Mouse (Mus musculus) kidney, embryonic 14.5 days (tissue): ENCODE measurements around the gene Lbhd1. TPM values are rescaled to one million over a fixed set of nuclear protein-coding genes. Genes with fewer than 3 reads are reported as not detected.
"Not testable (repeated sequence)": the region's sequence is repeated elsewhere in the genome, so short reads cannot be mapped to it uniquely, and the experiment has no call there.

Experiments
- ATAC-seq: fragments of 200-750 bp; cut with Nextera tagmentation; 2 replicates; pipeline ENCODE4 v1.8.0; 2017; ENCODE audit warnings: moderate number of reproducible peaks, mild to moderate bottlenecking, moderate TSS enrichment, moderate library complexity; ENCODE audit not compliant: low FRiP score, low TSS enrichment
- H3K27ac ChIP-seq: fragments of 300-500 bp; sonication (generic); 2 replicates; pipeline ENCODE4 v1.5.1; 2014; ENCODE audit warnings: low read depth, mild to moderate bottlenecking, low read length, moderate library complexity, mixed read lengths
- H3K27me3 ChIP-seq: fragments of 300-500 bp; sonication (generic); 2 replicates; pipeline ENCODE4 v1.6.1; 2014; ENCODE audit warnings: mild to moderate bottlenecking, low read length; ENCODE audit not compliant: control insufficient read depth, insufficient read depth
- H3K36me3 ChIP-seq: fragments of 300-500 bp; sonication (generic); 2 replicates; pipeline ENCODE4 v1.6.1; 2014; ENCODE audit warnings: low read length, mixed read lengths; ENCODE audit not compliant: control insufficient read depth, insufficient read depth
- H3K4me1 ChIP-seq: fragments of 300-500 bp; sonication (generic); 2 replicates; pipeline ENCODE4 v1.6.1; 2014; ENCODE audit warnings: low read length, mixed read lengths; ENCODE audit not compliant: control insufficient read depth, insufficient read depth
- H3K4me2 ChIP-seq: fragments of 300-500 bp; sonication (generic); replicated peaks from 2 replicates; pipeline ENCODE4 v1.6.1; 2014; ENCODE audit warnings: low read depth, mild to moderate bottlenecking, low read length
- H3K4me3 ChIP-seq: fragments of 300-500 bp; sonication (generic); 2 replicates; pipeline ENCODE4 v1.5.1; 2014; ENCODE audit warnings: mild to moderate bottlenecking, low read length
- H3K9ac ChIP-seq: fragments of 300-500 bp; sonication (generic); 2 replicates; pipeline ENCODE4 v1.6.1; 2014; ENCODE audit warnings: low read depth, mild to moderate bottlenecking, low read length, moderate library complexity
- H3K9me3 ChIP-seq: fragments of 300-500 bp; sonication (generic); 2 replicates; pipeline ENCODE4 v1.6.1; 2016; ENCODE audit warnings: low read length; ENCODE audit not compliant: control insufficient read depth
- WGBS: fragments of 180-500 bp; shearing (Covaris S2); extraction: QIAGEN DNeasy Blood & Tissue Kit; methylation state at CpG from one replicate; pipeline ENCODE4 v1.1.7; 2014; 5-methylcytosine and 5-hydroxymethylcytosine counted together
- polyA plus RNA-seq: library from polyadenylated mRNA; unstranded; fragments of >200 nt; fragmentation: Nextera tagmentation; extraction: Ambion mirVana; gene quantifications from 2 replicates; pipeline ENCODE4 v1.2.1, GENCODE M21; 2014

Lbhd1 gene
- polyA plus RNA-seq, 1 experiment from 2014 or later: 98.0 TPM

GRCm38 (mm10) chr19:8870381-8870780, 13.2 kb upstream of the Lbhd1 start:
- not testable (repeated sequence) for H3K27me3 ChIP-seq, H3K4me3 ChIP-seq, H3K4me1 ChIP-seq, H3K9me3 ChIP-seq, ATAC-seq, H3K9ac ChIP-seq, H3K27ac ChIP-seq, H3K4me2 ChIP-seq
- peaks cover 24% of the 10 kb centered on the region for H3K36me3 ChIP-seq
- WGBS: 81% methylated on average over 3 of the region's 3 CpGs

DNA sequence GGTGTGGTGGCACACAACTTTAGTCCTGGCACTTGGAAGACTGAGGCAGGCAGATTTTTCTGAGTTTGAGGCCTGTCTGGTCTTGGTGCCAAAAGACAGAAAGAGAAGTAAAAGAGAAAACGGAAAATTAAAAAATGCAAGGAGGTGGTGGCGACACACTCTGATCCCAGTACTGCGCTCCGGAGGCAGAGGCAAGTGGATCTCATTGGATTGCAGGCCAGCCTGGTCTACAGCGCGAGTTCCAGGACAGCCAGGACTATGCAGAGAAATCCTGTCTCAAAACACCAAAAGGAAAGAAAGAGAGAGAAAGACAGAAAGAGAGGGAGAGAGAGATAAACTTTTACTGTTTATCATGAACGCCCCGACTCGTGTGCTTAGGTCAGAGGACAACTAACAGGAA, 12.7 kb upstream of the Lbhd1 start:
- H3K4me1 ChIP-seq: peaks cover 5% of the 10 kb centered on the region
- H3K4me3 ChIP-seq: peak overlapping the region; percentile 94
- WGBS: 59% methylated on average over 9 of the region's 9 CpGs
- no peaks in the 10 kb centered on the region for H3K9me3 ChIP-seq
- peak overlapping the region; percentile 85 for H3K4me2 ChIP-seq
- H3K36me3 ChIP-seq: peaks cover 29% of the 10 kb centered on the region
- ATAC-seq: peak; percentile 32; the same call in 1 of the 2 replicates
- peak overlapping the region; percentile 96 for H3K9ac ChIP-seq
- H3K27me3 ChIP-seq: no peaks in the 10 kb centered on the region
- peak overlapping the region; percentile 56; the same call in 1 of the 2 replicates for H3K27ac ChIP-seq

DNA sequence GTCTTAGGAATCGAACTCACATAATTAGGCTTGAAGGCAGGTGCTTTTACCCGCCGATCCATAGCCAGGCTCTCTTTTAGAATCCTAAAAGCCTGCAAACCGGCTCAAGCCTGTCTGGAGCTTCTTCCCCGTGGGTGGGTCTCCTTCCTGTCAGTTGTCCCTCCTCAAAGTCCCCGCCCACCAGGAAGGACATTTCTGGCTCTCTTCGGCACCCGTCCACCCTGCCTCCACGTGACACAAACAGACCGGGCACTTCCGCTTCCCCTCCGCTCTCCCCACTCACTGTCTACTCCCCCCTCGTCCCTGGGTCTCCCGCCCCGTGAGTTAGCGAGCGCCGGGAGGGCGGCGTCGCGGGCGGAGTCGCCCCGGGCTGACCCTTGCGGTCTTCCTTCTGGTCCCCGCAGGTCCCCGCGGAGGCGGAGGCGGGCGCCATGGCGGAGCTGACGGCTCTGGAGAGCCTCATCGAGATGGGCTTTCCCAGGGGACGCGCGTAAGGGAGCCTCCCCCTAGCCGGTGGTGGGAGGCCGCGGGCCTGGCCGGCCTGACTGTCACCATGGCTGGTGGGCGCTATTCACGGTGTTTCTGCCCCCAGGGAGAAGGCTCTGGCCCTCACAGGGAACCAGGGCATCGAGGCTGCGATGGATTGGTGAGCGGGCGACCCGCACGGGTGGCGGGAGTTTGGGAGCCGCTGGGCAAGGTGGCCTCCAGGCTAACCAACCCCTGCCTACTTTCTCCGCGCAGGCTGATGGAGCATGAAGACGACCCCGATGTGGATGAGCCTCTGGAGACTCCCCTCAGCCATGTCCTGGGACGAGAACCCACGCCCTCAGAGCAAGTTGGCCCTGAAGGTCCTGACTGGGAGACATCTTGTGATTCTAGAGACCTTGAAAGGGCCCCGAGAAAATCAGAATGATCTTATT, 12.0 kb upstream of the Lbhd1 start, which contains the start of gene Ubxn1:
Gene Ubxn1 (plus strand): TSS at position 230 of the 920 bp plus-strand sequence.
- peak within 1 kb of the TSS; percentile 71 for H3K27ac ChIP-seq
- H3K4me1 ChIP-seq: peaks cover 5% of the 10 kb centered on the region
- peak within 1 kb of the TSS; percentile 96 for H3K9ac ChIP-seq
- peak within 1 kb of the TSS; percentile 94 for H3K4me3 ChIP-seq
- H3K27me3 ChIP-seq: no peaks in the 10 kb centered on the region
- H3K4me2 ChIP-seq: peak within 1 kb of the TSS; percentile 85
- H3K36me3 ChIP-seq: peaks cover 36% of the 10 kb centered on the region
- WGBS: under 1% methylated on average over 50 of the region's 59 CpGs
- H3K9me3 ChIP-seq: no peaks in the 10 kb centered on the region
- peak; percentile 97 for ATAC-seq

DNA sequence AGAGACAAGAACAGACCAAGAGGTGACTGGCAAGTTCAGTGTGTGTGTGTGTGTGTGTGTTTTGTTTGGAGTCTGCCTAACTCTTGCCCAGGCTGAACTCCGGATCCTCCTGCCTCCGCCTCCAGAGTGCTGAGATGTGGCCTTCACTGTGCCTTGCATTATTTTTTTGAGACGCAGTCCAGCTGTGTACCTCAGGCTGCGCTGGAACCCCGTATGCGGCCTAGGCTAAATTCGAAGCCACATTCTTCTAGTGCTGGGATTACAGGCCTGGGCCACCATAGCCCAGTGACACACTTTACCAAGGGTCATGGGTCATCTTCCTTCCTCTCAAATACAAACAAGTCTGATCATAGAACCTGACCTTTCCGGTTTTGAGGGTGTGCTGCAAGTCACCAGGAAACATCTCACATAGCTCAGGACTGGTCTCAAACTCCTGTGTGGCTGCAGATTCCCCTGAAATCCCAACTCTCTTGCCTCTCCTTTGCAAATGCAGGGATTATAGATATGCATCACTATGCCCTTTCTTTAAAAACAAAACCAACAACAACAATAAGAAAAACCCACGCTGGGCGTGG, 11.2 kb upstream of the Lbhd1 start:
- no peaks in the 10 kb centered on the region for H3K27me3 ChIP-seq
- no peak for ATAC-seq
- peaks cover 5% of the 10 kb centered on the region for H3K4me1 ChIP-seq
- no peaks in the 10 kb centered on the region for H3K9me3 ChIP-seq
- peak overlapping the region; percentile 85 for H3K4me2 ChIP-seq
- H3K4me3 ChIP-seq: peak overlapping the region; percentile 94
- peak overlapping the region; percentile 96 for H3K9ac ChIP-seq
- WGBS: 65% methylated on average over 10 of the region's 10 CpGs
- no peak overlapping the region for H3K27ac ChIP-seq
- peaks cover 40% of the 10 kb centered on the region for H3K36me3 ChIP-seq

DNA sequence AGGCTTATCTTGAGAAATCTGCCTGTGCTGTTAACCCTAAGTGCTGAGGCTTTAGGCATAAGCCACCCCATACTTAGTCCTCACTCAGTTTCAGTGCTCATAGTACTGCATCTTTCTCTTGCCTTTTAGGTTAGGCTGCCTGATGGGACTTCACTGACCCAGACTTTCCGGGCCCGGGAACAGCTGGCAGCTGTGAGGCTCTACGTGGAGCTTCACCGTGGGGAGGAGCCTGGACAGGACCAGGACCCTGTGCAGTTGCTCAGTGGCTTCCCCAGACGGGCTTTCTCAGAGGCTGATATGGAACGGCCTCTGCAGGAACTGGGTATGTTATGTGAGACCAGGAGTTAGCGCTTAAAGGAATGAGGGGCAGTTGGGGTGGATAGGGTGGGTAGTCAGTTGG, 8.5 kb upstream of the Lbhd1 start:
- peaks cover 40% of the 10 kb centered on the region for H3K36me3 ChIP-seq
- no peak overlapping the region for H3K4me2 ChIP-seq
- H3K27ac ChIP-seq: no peak overlapping the region
- 94% methylated on average over 7 of the region's 7 CpGs for WGBS
- H3K4me1 ChIP-seq: peaks cover 5% of the 10 kb centered on the region
- no peak overlapping the region for H3K4me3 ChIP-seq
- no peaks in the 10 kb centered on the region for H3K27me3 ChIP-seq
- H3K9ac ChIP-seq: no peak overlapping the region
- no peaks in the 10 kb centered on the region for H3K9me3 ChIP-seq
- ATAC-seq: no peak

GRCm38 (mm10) chr19:8880311-8881033, 3.1 kb upstream of the Lbhd1 start, which contains the start of gene Uqcc3:
Gene Uqcc3, minus strand, starts transcription at chr19:8880923.
- Histone ChIP-seq H3K27ac (peak within 1 kb of the TSS; percentile 89), H3K36me3 (peaks cover 15% of the 10 kb centered on the region), H3K9ac (peak within 1 kb of the TSS; percentile 85), H3K4me1 (no peaks in the 10 kb centered on the region), H3K4me3 (peak within 1 kb of the TSS; percentile 76), H3K4me2 (peak within 1 kb of the TSS; percentile 76), H3K27me3 (no peaks in the 10 kb centered on the region), H3K9me3 (no peaks in the 10 kb centered on the region)
- under 1% methylated on average over 42 of the region's 42 CpGs for WGBS
- peak; percentile 97 for ATAC-seq

GRCm38 (mm10) chr19:8881034-8881392, 2.5 kb upstream of the Lbhd1 start:
- ATAC-seq: no peak; the same call in 1 of the 2 replicates
- 18% methylated on average over 3 of the region's 3 CpGs for WGBS

DNA sequence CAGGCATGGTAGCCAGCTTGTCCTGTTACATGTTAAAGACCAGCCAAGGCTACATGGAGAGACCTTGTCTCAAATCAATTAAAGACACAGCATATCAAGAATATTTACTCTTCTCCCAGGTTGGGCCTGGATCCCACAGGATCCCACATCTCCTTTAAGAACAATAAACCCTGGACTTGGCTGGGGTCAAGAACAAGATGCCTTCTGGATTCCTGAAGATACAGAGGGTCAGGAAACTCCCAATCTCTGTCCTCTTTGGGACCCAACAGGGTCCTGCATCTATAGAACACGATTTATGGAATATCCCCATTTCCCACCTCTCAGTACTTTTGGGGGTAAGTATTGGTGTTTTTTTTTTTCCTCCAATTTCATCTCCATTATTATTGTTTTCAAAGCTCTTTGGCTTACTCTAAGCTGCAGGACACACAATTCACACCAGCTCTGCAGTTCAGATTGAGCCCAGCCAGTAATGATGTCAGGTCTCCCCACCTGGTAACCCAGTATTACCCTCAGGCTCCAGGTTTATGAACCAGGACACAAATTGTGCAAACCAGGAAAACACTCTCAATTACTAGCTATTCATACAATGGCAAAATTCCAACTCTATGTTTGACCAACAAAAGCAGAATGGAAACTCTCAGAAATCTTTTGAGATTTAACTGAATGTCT, 3.5 kb downstream of the Lbhd1 start:
- peak overlapping the region; percentile 86; the same call in 1 of the 2 replicates for H3K9ac ChIP-seq
- WGBS: 68% methylated on average over 1 of the region's 1 CpGs
- peak overlapping the region; percentile 87; the same call in 1 of the 2 replicates for H3K27ac ChIP-seq
- H3K36me3 ChIP-seq: peaks cover 13% of the 10 kb centered on the region; the same call in 1 of the 2 replicates
- peak overlapping the region; percentile 66 for H3K4me2 ChIP-seq
- peak overlapping the region; percentile 56 for H3K4me3 ChIP-seq
- ATAC-seq: no peak
- peaks cover 10% of the 10 kb centered on the region; the same call in 1 of the 2 replicates for H3K4me1 ChIP-seq
- H3K9me3 ChIP-seq: no peaks in the 10 kb centered on the region
- H3K27me3 ChIP-seq: no peaks in the 10 kb centered on the region

More at GRCm38 (mm10) chr19:8881034-8881392, 2.5 kb upstream of the Lbhd1 start:
- Histone ChIP-seq H3K27me3 (no peaks in the 10 kb centered on the region), H3K4me1 (no peaks in the 10 kb centered on the region), H3K27ac (no peak overlapping the region), H3K4me2 (peak overlapping the region; percentile 76), H3K4me3 (peak overlapping the region; percentile 76), H3K36me3 (peaks cover 9% of the 10 kb centered on the region; the same call in 1 of the 2 replicates), H3K9me3 (no peaks in the 10 kb centered on the region), H3K9ac (peak overlapping the region; percentile 85)
